Mouse (Mus musculus) olfactory bulb, adult 2 months (tissue): ENCODE data around the gene Dcun1d3.

Source experiments
- CTCF ChIP-seq: fragments of 200-500 bp; IDR thresholded peaks from 2 replicates; pipeline ENCODE4 v1.5.1; 2012; ENCODE audit warnings: low read depth, mild to moderate bottlenecking, low read length, moderate library complexity; ENCODE audit not compliant: insufficient read depth
- POLR2A ChIP-seq: fragments of 200-500 bp; IDR thresholded peaks from 2 replicates; pipeline ENCODE4 v1.6.1; 2012; ENCODE audit warnings: mild to moderate bottlenecking, low read depth, low read length, moderate library complexity; ENCODE audit not compliant: insufficient read depth

DNA sequence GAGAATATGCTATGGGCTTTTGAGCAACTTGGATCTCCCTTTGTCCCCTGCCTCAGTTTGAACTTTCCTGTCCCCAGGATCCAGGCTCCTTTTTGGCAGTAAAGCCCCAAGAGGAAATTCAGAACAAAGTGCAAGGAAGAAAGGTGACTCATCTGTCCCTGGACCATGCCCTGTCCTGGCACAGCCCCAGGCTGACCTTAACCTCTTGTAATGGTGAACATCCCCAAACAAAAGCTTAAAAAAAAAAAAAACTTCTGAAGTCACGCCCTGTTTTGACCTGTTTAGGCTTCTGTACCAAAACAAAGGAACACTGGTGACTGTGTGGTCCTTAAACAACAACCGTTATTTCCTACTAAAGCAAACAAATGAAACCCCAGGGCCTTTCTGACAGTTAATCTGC lies 45.5 kb upstream of the Dcun1d3 start:
- TF ChIP-seq POLR2A = no peak
- TF ChIP-seq CTCF = no peak
